Mouse (Mus musculus) layer of hippocampus, postnatal 10 days (tissue): ENCODE measurements around the gene Fem1a. TPM values are rescaled to one million over a fixed set of nuclear protein-coding genes. Genes with fewer than 3 reads are reported as not detected.

ENCODE experiments used
- DNase-seq, 2 experiments: peaks; one replicate each; pipeline ENCODE4 v3.0.0; 2021; ENCODE audit warnings: low spot score in 2 of 2
- total RNA-seq, 2 experiments: library from RNA; stranded (reverse); gene quantifications; 2 replicates each; pipeline ENCODE4 v1.2.3; 2021

Fem1a gene
- total RNA-seq, 2 experiments from 2014 or later = 45.3 to 46.5 TPM

GRCm38 (mm10) chr17:56277567-56277893 is 20.9 kb downstream of the Fem1a start:
- no peak for DNase-seq

- DNase-seq = no peak
Measured at GRCm38 (mm10) chr17:56278340-56278739, 21.7 kb downstream of the Fem1a start.

GRCm38 (mm10) chr17:56279481-56280155 is 23.0 kb downstream of the Fem1a start:
- no peak for DNase-seq

DNA sequence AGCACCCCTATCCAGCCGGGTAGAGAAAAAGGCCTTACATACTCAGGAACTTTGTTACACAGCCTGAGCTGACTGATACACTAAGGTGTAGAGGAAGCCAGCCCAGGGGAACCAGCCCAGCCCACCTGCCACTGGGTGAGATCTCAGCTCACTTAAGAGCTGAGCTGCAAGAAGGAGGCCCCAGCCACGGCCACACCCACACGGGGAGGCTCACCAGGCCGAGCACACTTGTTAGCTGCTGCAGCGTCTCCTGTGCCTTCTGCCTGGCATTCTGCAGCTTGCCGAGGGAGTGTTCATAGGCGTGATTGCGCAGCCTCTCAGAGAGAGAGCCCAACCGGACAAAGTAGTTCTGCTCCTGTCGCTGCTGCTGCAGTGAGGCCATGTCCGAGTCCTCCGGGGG is 24.6 kb downstream of the Fem1a start:
- DNase-seq = no peak

DNA sequence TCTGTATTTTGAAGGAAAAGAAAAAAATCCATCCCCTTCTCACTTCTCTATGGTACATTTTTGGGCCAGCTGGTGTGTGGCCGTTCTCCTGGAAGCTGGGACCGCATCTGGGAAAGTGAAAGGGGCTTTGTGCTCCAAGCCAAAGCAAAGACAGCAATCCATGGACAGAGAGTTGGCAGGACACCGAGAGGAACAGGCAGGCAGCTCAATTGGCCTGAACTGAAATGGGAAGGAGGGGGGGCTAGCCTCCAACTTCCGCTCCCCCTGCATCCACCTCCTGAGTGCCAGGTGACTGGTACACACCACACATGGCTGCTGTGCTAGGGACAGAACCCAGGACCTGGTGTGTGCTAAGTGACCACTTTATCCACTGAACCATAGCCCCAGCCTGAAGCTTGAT is 26.2 kb downstream of the Fem1a start:
- no peak for DNase-seq

GRCm38 (mm10) chr17:56283316-56283715 is 26.7 kb downstream of the Fem1a start:
- DNase-seq = peak; percentile 46 to 50

DNA sequence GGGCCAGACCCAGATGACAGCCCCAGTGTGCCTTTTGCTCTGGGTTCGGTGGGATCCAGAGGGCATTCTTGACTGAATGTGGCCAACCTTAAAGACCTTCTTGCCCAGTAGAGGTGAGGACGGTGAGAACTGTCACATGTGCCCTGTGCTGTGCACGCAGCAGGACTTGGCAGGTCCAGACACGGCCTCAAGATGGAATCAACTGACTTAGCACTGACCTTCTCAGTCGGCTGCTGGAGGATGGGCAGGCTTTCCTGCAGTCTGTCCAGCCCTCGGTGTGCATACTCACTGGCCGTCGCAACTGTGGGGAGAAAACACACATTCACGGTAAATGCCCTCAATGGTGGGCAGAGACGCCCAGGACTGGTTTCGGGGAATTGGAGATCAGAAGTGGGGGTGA is 29.4 kb downstream of the Fem1a start:
- no peak for DNase-seq

GRCm38 (mm10) chr17:56287830-56288229 is 31.2 kb downstream of the Fem1a start:
- no peak for DNase-seq

GRCm38 (mm10) chr17:56288866-56289265 is 32.3 kb downstream of the Fem1a start:
- no peak for DNase-seq

GRCm38 (mm10) chr17:56289371-56290331 is 33.0 kb downstream of the Fem1a start:
- DNase-seq = peak in 1 of 2 experiments; percentile 22

DNA sequence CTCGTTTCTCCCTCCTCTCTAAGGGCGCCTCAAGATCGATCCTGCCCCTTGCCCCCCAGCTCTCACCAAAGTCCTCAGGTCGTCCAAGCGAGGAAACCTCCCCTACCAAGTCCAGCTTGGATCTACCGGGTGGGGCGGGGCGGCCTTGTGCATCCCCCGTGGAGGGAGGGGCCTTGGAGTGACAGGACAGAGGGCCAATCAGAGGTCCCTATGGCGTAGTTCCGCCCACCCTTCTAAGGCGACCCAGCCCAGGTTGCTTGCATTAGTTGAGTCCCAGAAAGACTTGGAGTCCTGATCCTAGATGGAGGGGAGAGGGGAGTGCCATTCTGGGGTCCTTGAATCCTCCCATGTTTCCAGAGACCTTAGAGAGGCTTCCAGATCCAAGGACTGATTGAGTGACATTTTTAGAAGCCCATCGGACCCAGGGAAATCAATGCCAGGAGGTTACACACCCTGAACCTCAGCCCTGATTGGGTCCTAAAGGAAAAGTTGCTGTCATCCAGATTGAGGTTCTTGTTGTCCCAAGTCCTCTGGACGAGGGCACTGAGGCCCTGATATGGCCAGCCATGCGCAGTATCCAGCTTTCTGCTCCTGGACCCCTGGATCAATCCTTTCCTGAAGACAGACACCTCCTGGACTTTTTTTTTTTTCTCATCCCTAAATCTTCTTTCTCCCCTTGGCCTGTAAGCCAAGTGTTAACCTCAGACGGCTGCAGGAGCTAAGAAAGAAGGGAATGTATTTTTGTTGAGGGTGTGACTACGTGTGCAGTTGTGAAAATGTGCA is 34.0 kb downstream of the Fem1a start:
- DNase-seq = peak; percentile 79 to 84

DNA sequence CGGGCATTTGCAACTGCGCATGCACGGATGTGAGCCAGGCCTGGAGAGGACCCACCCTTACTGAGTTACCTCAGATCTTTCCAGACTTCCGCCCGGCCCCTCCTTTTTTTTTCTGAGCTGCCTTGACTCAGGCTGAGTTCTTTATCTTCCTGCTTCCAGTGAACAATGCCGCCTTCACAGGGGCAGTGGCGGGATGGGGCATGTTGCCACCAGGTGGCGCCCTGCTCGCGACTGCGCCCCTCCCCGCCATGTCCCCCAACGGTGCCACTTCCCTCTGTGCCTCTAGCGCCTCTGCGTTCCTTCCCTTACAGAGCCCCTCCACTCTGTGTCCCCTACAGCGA is 34.5 kb downstream of the Fem1a start:
- peak; percentile 84 to 85 for DNase-seq

DNA sequence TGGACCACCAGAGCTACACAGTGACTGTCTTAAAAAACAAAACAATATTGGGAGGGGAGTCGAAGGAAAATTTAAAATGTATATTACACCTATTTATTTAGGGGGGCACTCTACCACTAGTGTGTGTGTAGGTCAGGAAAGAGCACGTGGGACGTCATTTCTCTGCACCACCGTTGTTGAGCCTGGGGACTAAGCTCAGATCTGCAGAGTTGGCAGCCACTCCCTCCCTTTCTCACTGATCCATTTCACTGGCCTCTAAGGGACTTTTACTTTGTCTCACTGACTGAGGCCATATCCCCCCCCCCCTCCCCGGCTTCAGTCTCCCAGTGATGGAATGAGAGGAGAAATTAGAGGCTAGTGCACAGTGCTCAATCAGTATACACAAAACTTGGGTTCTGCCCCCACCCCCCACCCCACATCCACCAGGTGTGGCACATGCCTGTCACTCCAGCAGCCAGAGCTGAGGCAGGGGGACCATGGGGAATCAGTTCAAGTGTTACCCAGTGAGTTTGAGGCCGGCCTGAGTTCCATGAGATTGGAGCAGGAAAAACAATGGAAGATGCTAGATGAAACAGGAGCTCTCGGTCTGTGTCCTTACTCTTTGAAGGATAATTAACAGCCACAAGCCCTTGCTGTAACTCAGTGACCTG is 35.3 kb downstream of the Fem1a start:
- DNase-seq = no peak

DNA sequence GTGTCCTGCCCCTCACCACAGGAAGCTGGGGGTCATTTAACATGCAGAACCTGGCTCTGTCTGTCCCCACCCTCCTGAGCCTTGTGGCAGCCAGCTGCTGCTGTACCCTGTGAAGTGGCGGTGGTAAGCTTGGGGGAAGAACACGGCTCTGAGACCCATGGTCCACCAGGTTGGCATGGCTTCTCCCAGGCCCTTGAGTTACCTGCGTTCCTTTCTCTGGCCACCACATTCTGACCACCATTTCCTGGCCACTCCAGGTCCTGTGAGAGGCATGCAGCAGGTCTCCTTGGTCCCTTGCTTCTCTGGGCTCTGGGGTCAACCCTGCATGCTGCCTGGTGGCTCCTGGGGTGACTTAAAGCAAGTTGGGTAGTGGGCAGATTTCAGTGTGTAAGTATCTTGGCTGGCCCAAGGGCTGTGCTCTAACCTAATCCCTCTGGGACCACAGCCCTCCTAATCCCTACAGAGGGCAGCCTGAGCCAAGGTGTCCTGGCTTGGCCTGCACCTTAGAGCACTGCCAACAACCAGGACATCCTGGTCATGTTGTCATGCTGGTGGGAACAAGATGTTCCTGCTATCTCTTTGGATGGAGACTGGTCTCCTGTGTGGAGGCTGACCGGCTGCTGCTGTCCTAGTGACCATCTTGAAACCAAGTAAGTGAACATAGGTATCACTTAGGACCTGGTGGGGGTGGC is 36.1 kb downstream of the Fem1a start, which contains the start of gene Plin3:
Gene Plin3 (minus strand): TSS at position 343 of the 692 bp plus-strand sequence.
- DNase-seq = no peak

GRCm38 (mm10) chr17:56293291-56293690 is 36.7 kb downstream of the Fem1a start:
- DNase-seq = no peak

GRCm38 (mm10) chr17:56294241-56294640 is 37.6 kb downstream of the Fem1a start:
- peak in 1 of 2 experiments; percentile 36 for DNase-seq

DNA sequence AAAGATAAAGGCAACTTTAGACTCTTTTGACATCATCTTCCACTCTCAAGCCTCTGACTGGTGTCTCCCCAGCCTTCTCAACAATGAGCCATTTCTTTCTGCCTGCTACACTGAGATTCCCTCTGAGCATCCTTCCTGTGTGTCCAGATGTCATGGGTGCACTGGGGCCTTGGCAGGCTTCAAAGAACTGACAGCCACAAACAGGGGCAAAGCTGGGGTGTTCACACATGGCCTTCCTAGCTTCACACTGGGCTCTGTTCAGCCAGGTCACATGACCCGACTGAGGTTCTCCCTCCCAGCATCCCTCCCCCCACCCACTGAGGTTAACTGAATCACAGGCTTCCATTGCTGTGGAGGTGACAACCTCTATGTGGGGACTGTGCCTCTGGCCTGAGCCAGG is 39.6 kb downstream of the Fem1a start:
- DNase-seq = no peak

DNA sequence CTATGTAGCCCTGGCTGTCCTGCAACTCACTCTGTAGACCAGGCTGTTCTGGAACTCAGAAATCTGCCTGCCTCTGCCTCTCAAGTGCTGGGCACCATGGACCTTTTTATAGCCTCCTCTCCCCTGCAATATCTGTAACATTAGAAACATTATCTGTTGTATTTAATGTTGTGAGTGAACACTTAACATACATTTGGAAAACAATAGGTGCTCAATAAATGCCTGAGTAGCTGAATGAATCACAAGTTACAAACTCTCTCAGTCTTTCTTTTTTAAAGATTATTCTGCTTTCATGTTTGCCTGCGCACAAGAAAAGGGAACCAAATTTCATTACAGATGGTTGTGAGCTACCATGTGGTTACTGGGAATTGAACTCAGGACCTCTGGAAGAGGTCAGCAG is 41.6 kb downstream of the Fem1a start:
- no peak for DNase-seq

GRCm38 (mm10) chr17:56300186-56300585 is 43.6 kb downstream of the Fem1a start, which contains the start of gene Arrdc5:
Gene Arrdc5, minus strand, starts transcription at chr17:56300286.
- DNase-seq = no peak

- no peak for DNase-seq
Measured at GRCm38 (mm10) chr17:56302363-56302996, 45.9 kb downstream of the Fem1a start.
